Mouse (Mus musculus): ENCODE measurements around the gene Prm3.

Prm3 gene

GRCm38 (mm10) chr16:10796034-10796433, 5.3 kb upstream of the Prm3 start, which contains the start of gene Prm2:
Gene Prm2 (minus strand): TSS chr16:10796134.
- no peak for DNase-seq

- DNase-seq: no peak
These were observed 1.8 kb downstream of the Prm3 start for GRCm38 (mm10) chr16:10788866-10789265.

- peak; percentile 68 for DNase-seq
These were observed 2.4 kb downstream of the Prm3 start, which contains the start of gene Tnp2 for GRCm38 (mm10) chr16:10788271-10788670. Gene Tnp2 (minus strand): TSS chr16:10788660.

- DNase-seq: no peak
These were observed 3.1 kb downstream of the Prm3 start for GRCm38 (mm10) chr16:10787548-10788058.

GRCm38 (mm10) chr16:10786782-10787547, 3.7 kb downstream of the Prm3 start:
- no peak for DNase-seq

- DNase-seq: peak; percentile 88
These were observed 4.4 kb downstream of the Prm3 start for GRCm38 (mm10) chr16:10786288-10786687.

GRCm38 (mm10) chr16:10785371-10786231, 5.1 kb downstream of the Prm3 start, which contains the start of gene Socs1:
Gene Socs1 (minus strand): TSS chr16:10785536.
- peak; percentile 97 for DNase-seq

- peak; percentile 99 for DNase-seq
These were observed 5.8 kb downstream of the Prm3 start for GRCm38 (mm10) chr16:10784793-10785370.

- DNase-seq: peak; percentile 80
These were observed 6.6 kb downstream of the Prm3 start for GRCm38 (mm10) chr16:10783883-10784792.

GRCm38 (mm10) chr16:10783451-10783850, 7.3 kb downstream of the Prm3 start:
- DNase-seq: no peak

- peak; percentile 52 for DNase-seq
These were observed 7.6 kb downstream of the Prm3 start for GRCm38 (mm10) chr16:10783152-10783434.

- peak; percentile 60 for DNase-seq
These were observed 8.2 kb downstream of the Prm3 start for GRCm38 (mm10) chr16:10782377-10783151.

GRCm38 (mm10) chr16:10781862-10782371, 8.8 kb downstream of the Prm3 start:
- DNase-seq: peak; percentile 70

GRCm38 (mm10) chr16:10780631-10781120, 10.0 kb downstream of the Prm3 start:
- DNase-seq: peak; percentile 62

GRCm38 (mm10) chr16:10777579-10778160, 13.0 kb downstream of the Prm3 start:
- no peak for DNase-seq

- DNase-seq: peak; percentile 11
These were observed 14.4 kb downstream of the Prm3 start for GRCm38 (mm10) chr16:10776322-10776721.

- DNase-seq: no peak
These were observed 16.0 kb downstream of the Prm3 start for GRCm38 (mm10) chr16:10774726-10775125.

GRCm38 (mm10) chr16:10773543-10773942, 17.2 kb downstream of the Prm3 start:
- no peak for DNase-seq

GRCm38 (mm10) chr16:10771769-10772510, 18.8 kb downstream of the Prm3 start:
- peak; percentile 73 for DNase-seq

All from thymus, postnatal 4 days (tissue).